Mouse (Mus musculus) lung, embryonic 14.5 days (tissue): ENCODE results near the gene Cfb. TPM values are rescaled to one million over a fixed set of nuclear protein-coding genes. Genes with fewer than 3 reads are reported as not detected.

Experiments
- ATAC-seq: fragments of 200-750 bp; cut with Nextera tagmentation; 2 replicates; pipeline ENCODE4 v1.8.0; 2017; ENCODE audit warnings: mild to moderate bottlenecking, moderate TSS enrichment, moderate library complexity; ENCODE audit not compliant: insufficient read depth
- DNase-seq: peaks from one replicate; pipeline ENCODE4 v3.0.0-alpha.2; 2015
- H3K27ac ChIP-seq: fragments of 300-500 bp; sonication (generic); 2 replicates; pipeline ENCODE4 v1.5.1; 2014; ENCODE audit warnings: low read depth, mild to moderate bottlenecking, moderate library complexity
- H3K27me3 ChIP-seq: fragments of 300-500 bp; sonication (generic); 2 replicates; pipeline ENCODE4 v1.6.1; 2014; ENCODE audit warnings: low read length, control low read depth; ENCODE audit not compliant: insufficient read depth
- H3K36me3 ChIP-seq: fragments of 300-500 bp; sonication (generic); 2 replicates; pipeline ENCODE4 v1.6.1; 2014; ENCODE audit warnings: control low read depth; ENCODE audit not compliant: insufficient read depth
- H3K4me1 ChIP-seq: fragments of 300-500 bp; sonication (generic); 2 replicates; pipeline ENCODE4 v1.6.1; 2014; ENCODE audit warnings: antibody characterized with exemption, control low read depth; ENCODE audit not compliant: insufficient read depth
- H3K4me2 ChIP-seq: fragments of 300-500 bp; sonication (generic); 2 replicates; pipeline ENCODE4 v1.6.1; 2014; ENCODE audit warnings: mild to moderate bottlenecking
- H3K4me3 ChIP-seq: fragments of 300-500 bp; sonication (generic); 2 replicates; pipeline ENCODE4 v1.5.1; 2014; ENCODE audit warnings: low read depth, low read length
- H3K9ac ChIP-seq: fragments of 300-500 bp; sonication (generic); 2 replicates; pipeline ENCODE4 v1.6.1; 2014
- H3K9me3 ChIP-seq: fragments of 300-500 bp; sonication (generic); 2 replicates; pipeline ENCODE4 v1.6.1; 2016; ENCODE audit warnings: low read depth, low read length, control low read depth
- CTCF ChIP-seq: IDR thresholded peaks from 2 replicates; pipeline ENCODE4 v1.5.1; 2016; ENCODE audit warnings: antibody characterized with exemption, low read depth
- WGBS: fragments of 180-500 bp; shearing (Covaris S2); extraction: QIAGEN DNeasy Blood & Tissue Kit; methylation state at CpG from one replicate; pipeline ENCODE4 v1.1.7; 2014; 5-methylcytosine and 5-hydroxymethylcytosine counted together
- polyA plus RNA-seq: library from polyadenylated mRNA; unstranded; fragments of >200 nt; fragmentation: Nextera tagmentation; extraction: Ambion mirVana; gene quantifications from 2 replicates; pipeline ENCODE4 v1.2.1, GENCODE M21; 2014

The Cfb gene
- polyA plus RNA-seq, 1 experiment from 2014 or later = 1.8 TPM

- DNase-seq (no peak), ATAC-seq (no peak; the same call in none of the 2 replicates)
- WGBS = under 1% methylated on average over 25 of the region's 25 CpGs
- Histone ChIP-seq H3K36me3 (peaks cover 60% of the 10 kb centered on the region), H3K4me2 (peak overlapping the region; percentile 83), H3K4me3 (peak overlapping the region; percentile 63), H3K27me3 (no peaks in the 10 kb centered on the region), H3K9me3 (no peaks in the 10 kb centered on the region), H3K27ac (no peak overlapping the region), H3K9ac (peak overlapping the region; percentile 69), H3K4me1 (peaks cover 10% of the 10 kb centered on the region; the same call in 1 of the 2 replicates)
- TF ChIP-seq CTCF = no peak
Observed at GRCm38 (mm10) chr17:34850517-34851125, 11.7 kb downstream of the Cfb start.

GRCm38 (mm10) chr17:34849722-34850516 lies 12.4 kb downstream of the Cfb start, which contains the start of the genes Skiv2l and Nelfe:
Skiv2l (minus strand) TSS chr17:34850210.
Nelfe (plus strand) TSS chr17:34850391.
- peak; percentile 98 for ATAC-seq
- H3K36me3 ChIP-seq = peaks cover 56% of the 10 kb centered on the region
- H3K4me1 ChIP-seq = peaks cover 10% of the 10 kb centered on the region; the same call in 1 of the 2 replicates
- no peaks in the 10 kb centered on the region for H3K27me3 ChIP-seq
- H3K4me3 ChIP-seq = peak within 1 kb of the TSS; percentile 63
- peak within 1 kb of the TSS; percentile 69 for H3K9ac ChIP-seq
- under 1% methylated on average over 65 of the region's 65 CpGs for WGBS
- no peak for TF ChIP-seq CTCF
- no peaks in the 10 kb centered on the region for H3K9me3 ChIP-seq
- H3K4me2 ChIP-seq = peak within 1 kb of the TSS; percentile 85
- H3K27ac ChIP-seq = no peak within 1 kb of the TSS
- peak; percentile 99 for DNase-seq

- Histone ChIP-seq H3K4me2 (no peak overlapping the region), H3K4me1 (peaks cover 10% of the 10 kb centered on the region; the same call in 1 of the 2 replicates), H3K4me3 (no peak overlapping the region), H3K27me3 (no peaks in the 10 kb centered on the region), H3K9me3 (no peaks in the 10 kb centered on the region), H3K36me3 (peaks cover 55% of the 10 kb centered on the region), H3K27ac (no peak overlapping the region), H3K9ac (no peak overlapping the region)
- no peak for DNase-seq
- WGBS = 91% methylated on average over 7 of the region's 7 CpGs
- TF ChIP-seq CTCF = no peak
- ATAC-seq = no peak
Observed at GRCm38 (mm10) chr17:34847615-34848014, 14.7 kb downstream of the Cfb start.

- TF ChIP-seq CTCF = no peak
- WGBS = 81% methylated on average over 6 of the region's 6 CpGs
- Histone ChIP-seq H3K9me3 (no peaks in the 10 kb centered on the region), H3K4me3 (no peak overlapping the region), H3K27ac (no peak overlapping the region), H3K36me3 (peaks cover 55% of the 10 kb centered on the region), H3K9ac (no peak overlapping the region), H3K27me3 (no peaks in the 10 kb centered on the region), H3K4me2 (no peak overlapping the region), H3K4me1 (peaks cover 10% of the 10 kb centered on the region; the same call in 1 of the 2 replicates)
- DNase-seq (no peak), ATAC-seq (no peak)
Observed at GRCm38 (mm10) chr17:34847192-34847591, 15.1 kb downstream of the Cfb start.

- DNase-seq (no peak), ATAC-seq (no peak)
- Histone ChIP-seq H3K27me3 (no peaks in the 10 kb centered on the region), H3K9ac (no peak overlapping the region), H3K27ac (no peak overlapping the region), H3K4me2 (no peak overlapping the region), H3K4me3 (no peak overlapping the region), H3K9me3 (no peaks in the 10 kb centered on the region), H3K4me1 (0 out of 2 replicates have a peak, but pooled peaks cover 3% of the 10 kb centered on the region), H3K36me3 (peaks cover 74% of the 10 kb centered on the region)
- TF ChIP-seq CTCF = no peak
- 89% methylated on average over 13 of the region's 13 CpGs for WGBS
Observed at GRCm38 (mm10) chr17:34844884-34845283, 17.4 kb downstream of the Cfb start.

- ATAC-seq (no peak), DNase-seq (no peak)
- H3K9ac ChIP-seq = no peak overlapping the region
- no peaks in the 10 kb centered on the region for H3K4me1 ChIP-seq
- H3K36me3 ChIP-seq = peaks cover 66% of the 10 kb centered on the region
- no peak overlapping the region for H3K27ac ChIP-seq
- H3K27me3 ChIP-seq = no peaks in the 10 kb centered on the region
- H3K4me2 ChIP-seq = no peak overlapping the region
- 78% methylated on average over 6 of the region's 6 CpGs for WGBS
- no peaks in the 10 kb centered on the region for H3K9me3 ChIP-seq
- no peak for TF ChIP-seq CTCF
- no peak overlapping the region for H3K4me3 ChIP-seq
Observed at GRCm38 (mm10) chr17:34840736-34841307, 21.5 kb downstream of the Cfb start.

GRCm38 (mm10) chr17:34838785-34839184 lies 23.5 kb downstream of the Cfb start:
- Histone ChIP-seq H3K27me3 (no peaks in the 10 kb centered on the region), H3K27ac (no peak overlapping the region), H3K9me3 (no peaks in the 10 kb centered on the region), H3K9ac (no peak overlapping the region), H3K4me3 (no peak overlapping the region), H3K4me2 (no peak overlapping the region), H3K36me3 (peaks cover 55% of the 10 kb centered on the region), H3K4me1 (no peaks in the 10 kb centered on the region)
- 86% methylated on average over 7 of the region's 7 CpGs for WGBS
- TF ChIP-seq CTCF = no peak
- ATAC-seq (no peak), DNase-seq (no peak)
